Mouse (Mus musculus): ENCODE data around the gene Phldb1. TPM values are rescaled to one million over a fixed set of nuclear protein-coding genes. Genes with fewer than 3 reads are reported as not detected.

Phldb1 gene
- 1 to 10 TPM; 1.1 to 5.8 TPM for polyA plus RNA-seq (2017; shearing (Covaris generic))

GRCm38 (mm10) chr9:44734524-44735494 lies at the start of gene Phldb1:
Phldb1 (minus strand) TSS chr9:44735198.

GRCm38 (mm10) chr9:44767101-44768028 lies 32.4 kb upstream of the Phldb1 start, which contains the start of the genes Arcn1 and Ift46:
Arcn1 (minus strand) TSS chr9:44767845.
Ift46 (plus strand) TSS chr9:44767908.

GRCm38 (mm10) chr9:44673005-44673404 lies 62.0 kb downstream of the Phldb1 start, which contains the start of gene Treh:
Treh (plus strand) TSS chr9:44673233.

Other genes with a start within 250 kb of the Phldb1 start
- gene Cxcr5, start 173.3 kb downstream of the Phldb1 start, polyA plus RNA-seq (2017; shearing (Covaris generic)) = 10 to 100 TPM in 1 of 2 experiments, 1 to 10 TPM in 1; 7.7 to 67.4 TPM
- 10 to 100 TPM; 25.6 to 34.3 TPM for gene Ddx6, start 130.3 kb downstream of the Phldb1 start, polyA plus RNA-seq (2017; shearing (Covaris generic))
- under 1 TPM; 0.31 to 0.53 TPM for gene Treh, start 62.0 kb downstream of the Phldb1 start, polyA plus RNA-seq (2017; shearing (Covaris generic))
- 100 to 1,000 TPM; 131 to 156 TPM for gene Arcn1, start 32.6 kb upstream of the Phldb1 start, polyA plus RNA-seq (2017; shearing (Covaris generic))
- 10 to 100 TPM; 34.2 to 47.8 TPM for gene Ift46, start 32.7 kb upstream of the Phldb1 start, polyA plus RNA-seq (2017; shearing (Covaris generic))
- gene Tmem25, start 64.1 kb upstream of the Phldb1 start, polyA plus RNA-seq (2017; shearing (Covaris generic)) = 1 to 10 TPM in 1 of 2 experiments, under 1 TPM in 1; 0.19 to 2.1 TPM
- gene Ttc36, start 67.9 kb upstream of the Phldb1 start, polyA plus RNA-seq (2017; shearing (Covaris generic)) = not detected
- gene Kmt2a, start 146.1 kb upstream of the Phldb1 start, polyA plus RNA-seq (2017; shearing (Covaris generic)) = 10 to 100 TPM; 62.9 to 84.1 TPM
- gene Atp5l, start 185.5 kb upstream of the Phldb1 start, polyA plus RNA-seq (2017; shearing (Covaris generic)) = 100 to 1,000 TPM; 295 to 303 TPM
- 10 to 100 TPM; 45.1 to 47.9 TPM for gene Ube4a, start 230.4 kb upstream of the Phldb1 start, polyA plus RNA-seq (2017; shearing (Covaris generic))
- gene Cd3g, start 245.2 kb upstream of the Phldb1 start, polyA plus RNA-seq (2017; shearing (Covaris generic)) = 1,000 to 10,000 TPM; 1,426 to 1,451 TPM
- 100 to 1,000 TPM; 756 to 785 TPM for gene Cd3d, start 246.6 kb upstream of the Phldb1 start, polyA plus RNA-seq (2017; shearing (Covaris generic))

Data from inflammation-experienced regulatory T-cells (primary cell).